Mouse (Mus musculus): ENCODE data around the gene Mob1a.
A peak's percentile ranks its signal among the peaks of the same experiment; 100 is the strongest.
"Not testable (repeated sequence)": the region's sequence is repeated elsewhere in the genome, so short reads cannot be mapped to it uniquely, and the experiment has no call there.

The Mob1a gene

DNA sequence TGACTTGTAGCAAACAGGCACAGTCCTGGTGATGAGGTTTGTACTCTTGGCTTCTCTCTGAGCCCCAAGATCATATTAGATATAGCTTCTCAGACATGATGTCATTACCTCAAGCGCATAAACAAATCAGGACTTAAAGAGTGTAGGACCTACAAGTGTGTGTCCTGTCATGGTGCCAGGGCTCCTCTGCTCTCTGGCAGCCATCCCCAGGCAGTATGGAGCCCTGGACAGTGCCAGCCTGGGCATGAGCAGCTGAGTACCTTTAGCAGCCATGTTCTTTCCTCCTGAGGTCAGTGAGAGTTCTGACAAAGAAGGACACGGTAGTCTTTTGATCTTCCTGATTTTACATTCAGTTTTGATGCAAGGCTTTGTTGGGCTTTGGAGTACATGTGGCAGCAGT, 17.1 kb downstream of the Mob1a start:
- DNase-seq (ENCODE audit: low read depth, low spot score): no peak

DNA sequence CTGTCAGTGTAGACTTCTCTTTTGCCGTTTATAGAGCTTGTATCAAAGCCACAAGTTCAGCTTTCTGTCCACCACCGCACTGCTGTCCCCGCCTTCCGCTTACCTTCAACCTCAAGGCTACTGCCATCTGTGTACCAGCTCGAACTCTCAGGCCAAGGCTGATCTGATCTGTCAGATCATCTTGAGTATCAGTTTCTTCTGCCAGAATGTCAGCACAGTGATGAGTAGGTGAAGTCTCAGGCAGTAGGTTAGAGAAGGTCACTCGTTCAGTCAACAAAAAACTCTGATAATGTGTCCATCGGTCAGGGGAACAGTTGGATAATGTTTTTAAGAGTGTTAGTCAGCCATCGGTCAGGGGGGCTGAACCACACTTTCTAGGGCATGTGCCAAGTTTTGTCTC, 19.5 kb downstream of the Mob1a start:
- not testable (repeated sequence) for DNase-seq (ENCODE audit: low read depth, low spot score)

DNA sequence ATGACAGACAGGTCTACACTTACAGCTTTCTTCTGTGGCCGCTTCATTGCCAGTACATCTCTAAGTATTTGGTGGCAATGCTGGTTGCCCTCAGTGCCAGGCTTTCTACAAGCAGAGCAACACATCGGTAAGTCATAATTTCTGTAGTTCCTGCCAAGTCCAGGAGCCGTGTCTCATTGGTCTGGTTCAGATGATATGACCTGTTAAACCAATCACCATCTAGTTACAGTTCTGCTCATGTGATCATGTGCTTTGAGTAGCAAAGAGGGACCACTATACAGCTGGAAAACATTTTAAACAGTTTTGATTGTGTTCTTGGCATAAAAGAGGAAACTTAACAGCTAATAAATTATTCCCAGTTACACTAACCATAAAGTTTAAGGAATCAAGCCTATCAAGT, 22.1 kb downstream of the Mob1a start:
- no peak for DNase-seq (ENCODE audit: low read depth, low spot score)

DNA sequence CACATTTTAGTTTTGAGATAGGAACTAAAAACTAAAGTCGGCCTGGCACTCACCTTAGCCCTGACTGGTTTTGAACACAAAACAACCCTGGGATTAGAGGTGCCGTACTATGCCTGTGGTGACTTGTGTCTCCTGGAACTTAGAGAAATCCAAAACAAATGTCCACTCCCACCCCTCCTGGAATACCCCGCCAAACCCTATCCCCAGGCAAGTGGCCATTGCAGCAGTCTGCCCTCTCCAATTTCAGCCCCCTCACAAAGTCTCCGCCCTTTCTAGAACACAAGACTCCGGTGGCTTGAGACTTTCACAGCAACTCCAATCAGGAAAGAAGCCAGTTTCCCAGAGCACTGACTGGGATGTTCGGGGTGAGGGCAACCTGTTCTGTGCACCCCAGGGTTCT, 23.1 kb downstream of the Mob1a start, which contains the start of gene Bola3:
TSS of gene Bola3 (plus strand) at position 275 of the 400 bp plus-strand sequence.
- no peak for DNase-seq (ENCODE audit: low read depth, low spot score)

DNA sequence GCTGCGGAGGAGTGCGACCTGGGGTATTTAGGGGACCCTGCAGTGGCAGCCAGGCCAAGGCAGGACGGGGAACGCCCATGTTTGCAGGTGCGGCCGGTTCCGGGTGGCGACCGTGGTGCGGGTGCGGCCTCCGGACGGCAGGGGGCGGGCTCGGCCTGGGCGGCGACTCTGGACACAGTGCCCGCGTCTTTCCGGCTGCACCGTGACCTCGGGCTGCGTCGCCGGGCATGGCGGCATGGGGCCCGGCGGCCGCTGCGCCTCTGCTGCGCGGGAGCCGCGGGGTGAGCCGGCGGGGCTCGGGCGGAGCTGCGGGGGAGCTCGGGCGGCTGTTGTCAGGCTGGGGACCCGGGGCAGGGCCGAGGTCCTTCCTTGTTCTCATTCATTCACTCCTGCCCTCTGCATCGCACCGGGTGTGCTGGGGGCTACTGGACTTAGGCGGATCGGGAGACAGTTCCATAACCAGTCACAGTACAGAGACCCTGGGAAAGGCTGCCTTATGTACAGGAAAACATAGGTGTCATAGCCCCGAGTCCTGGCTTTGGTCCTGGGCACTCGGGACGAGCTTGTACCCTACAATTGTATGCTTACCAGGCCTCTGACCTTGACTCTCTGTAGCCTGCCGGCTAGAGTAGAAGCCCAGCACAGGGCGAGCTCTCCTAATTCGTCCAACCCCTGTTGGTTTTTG, 23.6 kb downstream of the Mob1a start:
- DNase-seq (ENCODE audit: low read depth, low spot score): peak; percentile 62

DNA sequence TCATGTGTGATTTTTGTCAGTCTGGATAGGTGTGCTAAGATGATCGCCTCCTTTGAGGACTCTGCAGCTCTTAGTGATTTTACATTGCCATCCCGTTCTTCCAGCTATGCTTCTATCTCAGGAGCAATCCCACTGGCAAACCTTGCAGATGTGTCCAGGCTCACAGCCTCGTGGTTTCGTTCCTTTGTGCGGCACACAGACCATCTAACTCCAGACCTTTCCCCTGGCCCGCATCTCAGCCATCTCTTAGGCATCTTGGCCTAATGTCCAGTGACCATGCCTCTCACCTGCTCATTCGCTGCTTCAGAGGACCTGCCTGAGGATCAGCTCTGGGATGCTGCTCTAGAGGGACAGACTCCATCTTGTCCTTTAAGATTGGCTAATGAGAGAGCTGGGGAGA, 24.4 kb downstream of the Mob1a start:
- DNase-seq (ENCODE audit: low read depth, low spot score): no peak

DNA sequence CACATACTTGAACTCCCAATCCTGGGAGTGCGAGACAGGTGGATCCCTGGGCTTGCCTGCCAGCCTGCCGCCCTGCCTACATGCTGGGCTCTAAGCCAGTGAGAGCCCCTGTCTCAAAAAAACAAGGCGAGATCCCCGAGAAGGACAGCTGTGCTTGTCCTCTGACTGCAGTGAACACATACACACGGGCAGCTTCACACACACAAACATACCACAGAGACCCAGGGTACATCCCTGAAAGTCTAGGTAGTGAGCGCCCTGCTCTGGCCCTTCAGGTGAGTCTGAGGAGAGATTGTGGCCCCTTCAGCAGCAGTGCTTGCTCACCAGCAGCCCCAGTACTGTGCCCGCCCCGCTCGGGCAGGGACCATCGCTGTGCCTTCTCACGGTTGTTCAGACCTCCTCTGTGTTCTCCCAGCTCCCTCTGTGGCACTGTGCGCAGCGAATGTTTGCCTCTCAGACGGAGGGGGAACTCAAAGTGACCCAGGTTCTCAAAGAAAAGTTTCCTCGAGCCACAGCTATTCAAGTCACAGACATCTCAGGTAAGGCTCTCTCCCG, 25.1 kb downstream of the Mob1a start:
- DNase-seq (ENCODE audit: low read depth, low spot score): no peak

DNA sequence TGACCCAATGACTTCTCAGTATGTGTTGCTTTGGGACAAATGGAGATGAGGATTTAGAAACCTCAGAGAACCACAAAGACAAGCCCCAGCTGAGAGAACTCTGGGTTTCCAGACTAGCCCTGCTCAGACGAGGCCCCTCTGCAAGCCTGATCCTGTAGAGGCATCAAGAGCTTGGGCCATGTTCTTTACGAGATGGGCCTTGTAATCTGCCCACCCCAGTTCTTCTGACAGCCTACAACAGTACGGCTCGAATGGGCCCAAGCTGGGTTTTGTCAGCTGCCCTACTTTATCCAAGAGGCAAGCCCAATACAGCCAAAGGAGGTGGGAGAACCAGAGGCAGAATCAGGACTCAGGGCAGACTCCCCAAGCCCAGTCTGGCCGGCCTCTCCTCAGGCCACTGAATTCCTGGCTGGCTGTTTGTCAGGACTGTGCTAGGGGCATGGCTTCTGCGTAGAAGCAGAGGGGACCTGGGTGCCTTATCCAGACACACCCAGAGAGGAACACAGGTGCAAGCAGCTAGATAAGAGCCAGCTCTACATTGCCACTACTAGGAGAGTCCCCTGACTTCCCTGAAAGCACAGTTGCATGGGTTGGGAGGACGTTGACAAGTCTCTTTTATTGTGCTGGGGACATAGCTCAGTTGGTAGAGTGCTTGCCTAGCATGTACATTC, 25.8 kb downstream of the Mob1a start:
- no peak for DNase-seq (ENCODE audit: low read depth, low spot score)

DNA sequence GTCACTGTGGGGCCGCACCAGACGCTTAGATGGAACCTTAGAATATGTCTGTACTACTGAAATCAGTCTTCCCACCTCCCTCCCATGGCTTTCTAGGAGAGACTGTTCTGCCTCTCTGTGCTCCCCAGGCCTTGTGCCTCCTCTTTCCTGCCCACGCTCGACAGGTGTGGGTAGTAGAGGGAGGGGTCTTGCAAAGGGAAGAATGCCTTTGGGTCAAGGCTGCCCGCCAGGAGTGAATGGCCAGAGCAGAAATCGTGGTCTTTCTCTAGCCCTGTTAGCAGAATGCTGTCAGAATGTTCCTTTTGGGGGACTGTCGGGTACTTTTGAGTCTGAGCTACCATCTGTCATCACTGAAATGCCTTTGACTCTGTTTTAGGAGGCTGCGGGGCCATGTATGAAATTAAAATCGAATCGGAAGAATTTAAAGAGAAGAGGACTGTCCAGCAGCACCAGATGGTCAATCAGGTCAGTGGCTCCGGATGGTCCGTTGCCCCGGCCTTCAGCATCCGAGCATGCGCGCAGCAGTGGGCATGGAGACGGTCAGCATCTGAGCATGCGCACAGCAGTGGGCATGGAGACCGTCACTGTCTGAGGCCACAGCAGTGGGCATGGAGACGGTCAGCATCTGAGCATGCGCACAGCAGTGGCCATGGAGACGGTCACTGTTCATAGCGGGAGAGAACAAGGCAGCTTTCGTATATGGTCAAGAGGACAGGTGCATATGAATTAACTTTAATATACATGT, 27.0 kb downstream of the Mob1a start:
- no peak for DNase-seq (ENCODE audit: low read depth, low spot score)

DNA sequence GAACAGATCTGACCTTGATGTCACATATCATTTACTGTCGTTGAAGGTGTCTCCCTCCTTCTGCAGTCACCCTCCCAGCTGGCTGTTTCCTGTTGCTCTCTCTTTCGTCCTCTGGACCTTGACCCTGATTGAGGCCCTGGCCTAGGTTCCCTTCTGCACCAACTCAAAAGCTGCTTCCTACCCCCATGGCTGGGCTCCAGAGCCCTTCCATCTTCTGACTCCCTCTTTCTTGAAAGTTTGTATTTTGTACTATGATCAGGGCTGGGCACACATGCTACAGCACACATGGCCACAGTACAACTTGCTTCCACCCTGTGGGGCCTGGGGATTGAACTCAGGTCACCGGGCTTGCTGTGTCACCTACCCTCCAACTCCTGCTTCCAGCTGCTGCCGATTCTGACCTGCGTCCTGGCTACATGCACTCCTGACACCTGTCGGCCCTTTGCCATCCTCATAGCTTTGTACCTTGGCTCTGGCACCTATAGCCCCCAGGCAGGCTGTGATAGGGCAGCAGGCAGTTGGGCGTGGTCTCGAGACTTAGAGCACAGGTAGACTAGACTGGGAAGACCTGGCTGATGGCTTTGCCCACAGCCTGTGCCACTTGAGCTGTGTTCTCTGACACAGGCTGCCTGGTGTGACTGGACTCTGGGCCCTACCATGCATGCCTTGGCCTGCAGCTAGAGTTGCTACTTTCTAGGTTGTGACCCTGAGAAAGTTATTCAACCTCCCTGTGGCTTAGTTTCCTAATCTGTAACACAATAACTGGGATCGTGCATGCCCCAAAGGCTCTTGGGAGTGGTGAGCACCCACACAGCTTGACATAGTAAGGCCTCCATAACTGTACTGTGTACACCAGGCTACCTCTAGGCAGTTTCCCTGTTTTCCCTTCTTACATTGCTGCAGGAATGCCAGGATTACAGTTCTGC, 29.3 kb downstream of the Mob1a start:
- DNase-seq (ENCODE audit: low read depth, low spot score): no peak

DNA sequence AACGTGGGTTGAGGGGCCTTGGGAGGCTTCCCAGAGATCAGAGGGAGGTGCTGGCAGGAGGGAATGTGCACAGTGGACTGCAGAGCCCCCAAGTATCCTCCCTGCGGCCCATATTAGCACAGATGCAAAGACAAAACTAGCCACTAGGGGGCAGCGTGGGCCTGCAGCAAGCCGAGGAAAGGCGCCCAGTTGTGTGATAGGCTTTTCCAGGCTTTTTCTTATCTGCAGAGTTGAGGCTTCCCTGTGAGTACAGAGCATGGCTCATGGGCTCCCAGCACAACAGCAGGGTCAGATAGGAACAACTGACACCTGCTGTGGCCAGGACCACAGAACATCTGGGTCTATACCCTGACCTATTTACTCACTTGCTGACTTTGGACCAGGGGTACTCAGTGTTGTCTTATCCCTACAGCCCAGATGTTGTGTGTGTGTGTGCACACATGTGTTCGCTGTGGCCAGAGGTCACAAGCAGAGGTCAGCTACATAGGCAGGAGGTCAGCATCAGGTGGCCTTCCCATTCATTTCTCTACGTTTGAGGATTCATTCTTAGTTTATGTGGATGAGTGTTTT, 30.8 kb downstream of the Mob1a start:
- DNase-seq (ENCODE audit: low read depth, low spot score): peak; percentile 71

DNA sequence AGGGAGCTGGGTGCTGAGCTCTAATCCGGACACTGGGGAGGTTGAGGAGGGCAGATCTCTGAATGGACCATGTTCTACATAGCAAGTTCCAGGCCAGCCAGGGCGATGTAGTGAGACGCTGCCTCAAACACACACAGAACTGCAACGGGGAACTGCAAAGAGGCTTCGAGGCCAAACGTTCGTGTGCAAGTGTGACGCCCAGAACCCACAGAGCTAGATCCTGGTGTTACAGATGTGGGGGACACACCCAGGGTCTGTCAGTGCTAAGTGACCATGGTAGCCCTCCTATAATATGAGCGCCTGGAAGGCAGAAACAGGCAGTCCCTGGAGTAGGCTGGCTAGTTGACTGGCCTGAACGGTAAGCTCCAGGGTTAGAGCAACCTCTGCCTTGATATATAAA, 31.6 kb downstream of the Mob1a start:
- no peak for DNase-seq (ENCODE audit: low read depth, low spot score)

DNA sequence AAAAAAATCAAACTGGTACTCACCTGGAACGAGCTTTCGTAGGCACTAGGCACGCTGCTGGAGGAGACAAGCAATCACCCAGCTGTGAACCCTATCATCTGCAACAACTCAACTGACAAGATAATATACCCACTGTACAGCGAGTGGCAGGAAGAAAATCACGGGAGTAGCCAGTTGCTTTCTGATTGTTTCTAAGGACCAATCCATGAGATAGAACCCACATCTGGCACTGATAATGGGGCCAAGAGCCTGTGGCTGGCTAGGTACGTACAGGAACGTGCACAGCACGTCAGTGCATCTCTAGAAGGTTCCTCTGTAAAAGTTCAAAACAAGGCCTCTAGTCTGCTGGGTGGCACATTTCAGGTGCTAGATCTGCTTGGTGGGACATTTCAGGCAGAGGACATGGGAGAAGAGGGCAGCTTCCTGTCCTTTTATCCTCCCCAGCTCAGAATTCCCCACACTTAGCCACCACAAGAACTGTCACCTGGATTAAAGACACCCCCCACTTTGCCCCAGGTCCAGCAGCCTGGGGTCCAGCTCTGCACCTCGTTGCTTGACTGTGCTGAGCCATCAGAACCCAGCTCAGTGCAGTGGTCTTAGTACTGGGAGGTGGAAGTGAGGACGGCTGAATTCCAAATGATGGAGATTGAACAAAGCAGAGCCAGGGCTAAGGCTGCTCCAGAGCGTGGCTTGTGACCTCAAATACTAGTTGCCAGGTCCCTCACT, 35.9 kb downstream of the Mob1a start:
- DNase-seq (ENCODE audit: low read depth, low spot score): no peak

DNA sequence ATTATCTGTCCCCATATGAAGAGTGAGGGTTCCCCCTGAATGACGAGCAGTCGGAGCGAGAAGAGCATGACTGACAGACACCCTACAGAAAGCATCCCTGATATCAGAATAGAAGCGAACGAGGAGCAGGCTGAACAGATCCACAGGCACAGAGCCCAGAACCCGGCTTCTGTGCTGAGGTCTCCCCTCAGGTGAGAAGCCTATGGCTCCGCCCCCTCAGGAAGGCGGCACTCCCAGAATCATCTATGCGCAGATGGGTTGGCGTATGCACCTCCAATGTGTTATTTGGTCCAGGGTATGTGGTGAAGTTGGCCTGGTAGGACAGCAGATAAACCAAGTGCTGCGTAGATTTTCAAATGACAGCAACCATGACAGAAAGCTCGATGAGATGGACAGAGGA, 37.3 kb downstream of the Mob1a start:
- DNase-seq (ENCODE audit: low read depth, low spot score): no peak

DNA sequence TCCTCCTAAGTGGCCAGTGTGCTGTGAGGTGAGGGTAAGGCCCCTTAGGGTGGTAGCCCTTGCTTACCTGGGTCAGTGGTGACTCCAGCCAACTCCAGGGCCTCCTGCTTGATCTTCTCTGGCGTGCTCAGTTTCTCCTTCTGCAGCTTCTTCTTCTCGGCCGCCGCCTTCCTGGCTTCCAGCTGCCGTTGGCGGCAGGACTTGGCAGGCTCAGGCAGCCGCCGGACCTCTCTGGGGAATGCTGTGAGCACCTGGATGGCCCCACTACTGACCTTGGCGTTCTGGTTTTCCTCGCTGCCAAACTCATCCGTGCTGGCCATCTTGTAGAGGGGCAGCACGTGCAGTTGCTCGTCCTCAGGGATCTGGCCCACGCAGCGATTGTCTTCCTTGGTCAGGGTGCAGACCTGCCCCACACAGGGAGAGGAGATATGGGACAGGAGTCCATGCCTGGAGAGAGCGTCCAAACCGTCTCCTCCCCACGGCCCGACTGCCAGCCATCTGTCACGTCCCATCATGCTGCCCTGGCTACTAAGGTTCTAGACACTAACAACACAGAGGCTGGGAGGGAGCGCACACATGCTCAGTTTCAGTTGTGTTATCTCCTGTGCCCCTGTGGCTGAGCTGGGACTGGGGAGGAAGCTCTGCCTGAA, 44.6 kb downstream of the Mob1a start:
- DNase-seq (ENCODE audit: low read depth, low spot score): peak; percentile 24

DNA sequence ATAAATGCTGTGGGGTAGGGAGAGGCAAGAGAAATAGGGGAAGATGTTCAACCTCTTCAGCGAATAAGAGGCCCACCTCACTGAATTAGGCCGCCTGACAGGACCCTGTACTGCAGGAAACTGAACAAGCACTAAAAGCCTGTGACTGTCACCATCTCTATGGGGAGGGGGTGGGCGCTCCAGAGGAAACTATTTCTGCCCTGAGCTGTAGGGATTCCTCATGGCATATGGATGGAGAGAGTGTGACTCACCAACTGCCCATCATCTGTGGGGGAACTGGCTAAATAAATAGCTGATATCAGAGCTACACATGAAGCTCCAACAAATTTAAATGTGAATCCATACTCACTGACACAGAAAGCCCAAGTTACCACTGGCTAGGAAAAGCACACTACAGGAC, 45.5 kb downstream of the Mob1a start:
- no peak for DNase-seq (ENCODE audit: low read depth, low spot score)

DNA sequence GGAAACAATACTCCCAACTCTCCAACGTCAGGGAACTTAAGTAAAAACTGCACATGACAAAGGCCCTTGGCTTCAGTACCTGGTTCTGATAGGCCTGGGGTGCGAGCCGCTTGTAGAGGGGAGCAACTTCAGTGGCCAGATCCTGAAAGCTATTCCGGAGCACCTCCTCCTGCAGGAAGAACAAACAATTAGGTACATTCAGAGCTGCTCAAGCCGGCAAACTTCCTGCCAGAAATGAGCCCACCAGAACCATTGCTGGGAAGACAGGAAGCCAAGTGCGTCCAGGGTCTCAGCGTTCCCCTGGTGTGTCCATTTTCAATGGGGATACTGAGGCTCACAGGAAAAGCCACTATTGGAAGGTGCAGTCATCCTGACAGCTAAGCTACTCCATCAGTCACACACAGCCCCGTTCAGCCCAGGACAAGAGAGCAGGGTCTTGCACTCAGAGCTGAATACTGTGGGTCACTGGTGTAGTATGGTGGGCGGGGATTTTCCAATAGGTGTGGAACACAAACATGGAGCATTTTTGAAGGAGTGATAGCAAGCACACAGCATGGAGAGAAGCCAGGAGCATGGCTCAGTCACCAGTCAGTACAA, 48.0 kb downstream of the Mob1a start:
- no peak for DNase-seq (ENCODE audit: low read depth, low spot score)

DNA sequence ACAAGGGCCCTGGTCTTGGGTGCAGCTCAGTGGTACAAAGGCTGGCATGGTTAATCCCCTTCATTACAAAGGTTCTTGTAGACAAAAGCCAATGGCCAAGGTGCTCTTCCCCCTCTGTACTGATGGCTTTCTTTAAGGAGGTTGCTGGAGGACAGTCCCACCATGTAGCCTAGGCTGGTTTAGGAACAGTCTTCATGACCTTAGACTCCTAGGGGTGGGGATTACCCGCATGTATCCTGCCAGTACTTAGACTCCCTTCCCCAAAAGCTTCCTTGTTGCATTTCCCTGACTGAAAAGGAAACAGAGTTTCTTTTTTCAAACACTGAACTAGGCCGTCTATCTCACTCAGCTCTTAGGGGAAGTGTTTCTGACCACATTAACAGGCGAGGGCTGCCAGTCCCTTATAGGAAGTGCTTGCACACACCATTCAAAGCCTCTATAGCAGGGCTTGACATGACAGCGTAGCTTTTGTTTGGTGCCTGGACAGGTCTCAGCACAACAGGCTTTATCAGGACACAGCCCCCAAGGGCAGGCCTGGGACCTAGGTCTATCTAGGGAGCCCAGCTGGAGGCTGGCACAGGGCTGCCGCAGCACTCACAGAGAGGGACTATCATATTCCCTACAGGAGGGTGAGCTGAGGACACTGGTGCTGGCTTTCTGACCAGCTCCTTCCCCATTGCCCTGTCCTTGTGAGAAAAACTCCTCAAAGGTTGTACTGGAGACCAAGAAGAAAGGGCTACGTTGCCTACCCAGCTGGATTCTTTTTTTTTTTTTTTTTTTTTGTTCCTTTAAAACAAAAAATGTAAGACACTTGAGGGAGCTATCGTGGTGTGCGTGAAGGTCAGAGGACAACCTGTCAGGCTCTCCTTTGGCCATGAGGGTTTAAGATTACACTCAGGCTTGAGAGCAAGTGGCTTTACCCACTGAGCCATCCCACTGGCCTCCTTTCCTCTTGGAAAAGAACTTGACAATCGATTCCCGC, 56.0 kb downstream of the Mob1a start:
- DNase-seq (ENCODE audit: low read depth, low spot score): peak; percentile 76
